Mouse (Mus musculus): Measurements from ENCODE around the gene Tjp3. TPM values are rescaled to one million over a fixed set of nuclear protein-coding genes. Genes with fewer than 3 reads are reported as not detected.

Tjp3 gene
- polyA plus RNA-seq, 1 experiment from 2014 or later: 4.7 TPM

GRCm38 (mm10) chr10:81313581-81313980 is 22.2 kb upstream of the Tjp3 start:
- Histone ChIP-seq H3K9ac (ENCODE audit: low read length) (no peak overlapping the region), H3K9me3 (replicated peaks; ENCODE audit: control insufficient read depth, low read length) (no peaks in the 10 kb centered on the region), H3K27me3 (ENCODE audit: control insufficient read depth, insufficient read depth, low read length) (no peaks in the 10 kb centered on the region), H3K4me1 (ENCODE audit: control insufficient read depth, insufficient read depth, low read length) (peaks cover 6% of the 10 kb centered on the region), H3K4me3 (ENCODE audit: low read length) (no peak overlapping the region), H3K27ac (ENCODE audit: low read length) (no peak overlapping the region), H3K36me3 (ENCODE audit: control insufficient read depth, insufficient read depth) (peaks cover 43% of the 10 kb centered on the region), H3K4me2 (ENCODE audit: low read depth, low read length) (no peak overlapping the region)
- WGBS: 96% methylated on average over 13 of the region's 13 CpGs
- ATAC-seq (replicated peaks; ENCODE audit: extremely low read depth, insufficient read depth, low FRiP score): no peak

GRCm38 (mm10) chr10:81309571-81309970 is 18.2 kb upstream of the Tjp3 start:
- peaks cover 51% of the 10 kb centered on the region for H3K36me3 ChIP-seq (ENCODE audit: control insufficient read depth, insufficient read depth)
- no peak overlapping the region for H3K4me3 ChIP-seq (ENCODE audit: low read length)
- no peak overlapping the region for H3K9ac ChIP-seq (ENCODE audit: low read length)
- H3K4me2 ChIP-seq (ENCODE audit: low read depth, low read length): no peak overlapping the region
- H3K4me1 ChIP-seq (ENCODE audit: control insufficient read depth, insufficient read depth, low read length): peaks cover 1% of the 10 kb centered on the region; the same call in 1 of the 2 replicates
- no peaks in the 10 kb centered on the region for H3K9me3 ChIP-seq (replicated peaks; ENCODE audit: control insufficient read depth, low read length)
- no peak for ATAC-seq (replicated peaks; ENCODE audit: extremely low read depth, insufficient read depth, low FRiP score)
- H3K27ac ChIP-seq (ENCODE audit: low read length): no peak overlapping the region
- 83% methylated on average over 5 of the region's 5 CpGs for WGBS
- no peaks in the 10 kb centered on the region for H3K27me3 ChIP-seq (ENCODE audit: control insufficient read depth, insufficient read depth, low read length)

GRCm38 (mm10) chr10:81306837-81307682 is 15.7 kb upstream of the Tjp3 start:
- no peak overlapping the region for H3K27ac ChIP-seq (ENCODE audit: low read length)

GRCm38 (mm10) chr10:81306173-81306668 is 14.8 kb upstream of the Tjp3 start:
- no peak overlapping the region for H3K4me3 ChIP-seq (ENCODE audit: low read length)
- no peaks in the 10 kb centered on the region for H3K9me3 ChIP-seq (replicated peaks; ENCODE audit: control insufficient read depth, low read length)
- no peaks in the 10 kb centered on the region for H3K27me3 ChIP-seq (ENCODE audit: control insufficient read depth, insufficient read depth, low read length)
- no peak overlapping the region for H3K27ac ChIP-seq (ENCODE audit: low read length)
- H3K9ac ChIP-seq (ENCODE audit: low read length): no peak overlapping the region
- H3K4me2 ChIP-seq (ENCODE audit: low read depth, low read length): no peak overlapping the region
- H3K36me3 ChIP-seq (ENCODE audit: control insufficient read depth, insufficient read depth): peaks cover 35% of the 10 kb centered on the region
- no peak for ATAC-seq (replicated peaks; ENCODE audit: extremely low read depth, insufficient read depth, low FRiP score)
- H3K4me1 ChIP-seq (ENCODE audit: control insufficient read depth, insufficient read depth, low read length): peaks cover 25% of the 10 kb centered on the region
- 89% methylated on average over 12 of the region's 12 CpGs for WGBS

More at GRCm38 (mm10) chr10:81306837-81307682, 15.7 kb upstream of the Tjp3 start:
- Histone ChIP-seq H3K27me3 (ENCODE audit: control insufficient read depth, insufficient read depth, low read length) (no peaks in the 10 kb centered on the region), H3K4me1 (ENCODE audit: control insufficient read depth, insufficient read depth, low read length) (peaks cover 24% of the 10 kb centered on the region), H3K4me2 (ENCODE audit: low read depth, low read length) (no peak overlapping the region), H3K4me3 (ENCODE audit: low read length) (no peak overlapping the region), H3K36me3 (ENCODE audit: control insufficient read depth, insufficient read depth) (peaks cover 38% of the 10 kb centered on the region), H3K9me3 (replicated peaks; ENCODE audit: control insufficient read depth, low read length) (no peaks in the 10 kb centered on the region), H3K9ac (ENCODE audit: low read length) (no peak overlapping the region)
- ATAC-seq (replicated peaks; ENCODE audit: extremely low read depth, insufficient read depth, low FRiP score): no peak
- WGBS: 92% methylated on average over 21 of the region's 21 CpGs

- no peaks in the 10 kb centered on the region for H3K9me3 ChIP-seq (replicated peaks; ENCODE audit: control insufficient read depth, low read length)
- H3K9ac ChIP-seq (ENCODE audit: low read length): no peak overlapping the region
- H3K27ac ChIP-seq (ENCODE audit: low read length): no peak overlapping the region
- H3K4me2 ChIP-seq (ENCODE audit: low read depth, low read length): no peak overlapping the region
- no peak for ATAC-seq (replicated peaks; ENCODE audit: extremely low read depth, insufficient read depth, low FRiP score)
- H3K36me3 ChIP-seq (ENCODE audit: control insufficient read depth, insufficient read depth): peaks cover 30% of the 10 kb centered on the region
- no peaks in the 10 kb centered on the region for H3K27me3 ChIP-seq (ENCODE audit: control insufficient read depth, insufficient read depth, low read length)
- H3K4me1 ChIP-seq (ENCODE audit: control insufficient read depth, insufficient read depth, low read length): peaks cover 31% of the 10 kb centered on the region
- no peak overlapping the region for H3K4me3 ChIP-seq (ENCODE audit: low read length)
- 95% methylated on average over 14 of the region's 14 CpGs for WGBS
Observed at GRCm38 (mm10) chr10:81305663-81306062, 14.3 kb upstream of the Tjp3 start.

- WGBS: 24% methylated on average over 7 of the region's 9 CpGs
- Histone ChIP-seq H3K27ac (ENCODE audit: low read length) (no peak overlapping the region), H3K4me2 (ENCODE audit: low read depth, low read length) (no peak overlapping the region), H3K36me3 (ENCODE audit: control insufficient read depth, insufficient read depth) (peaks cover 29% of the 10 kb centered on the region), H3K4me1 (ENCODE audit: control insufficient read depth, insufficient read depth, low read length) (peaks cover 40% of the 10 kb centered on the region), H3K9me3 (replicated peaks; ENCODE audit: control insufficient read depth, low read length) (no peaks in the 10 kb centered on the region), H3K9ac (ENCODE audit: low read length) (no peak overlapping the region), H3K4me3 (ENCODE audit: low read length) (no peak overlapping the region), H3K27me3 (ENCODE audit: control insufficient read depth, insufficient read depth, low read length) (no peaks in the 10 kb centered on the region)
- ATAC-seq (replicated peaks; ENCODE audit: extremely low read depth, insufficient read depth, low FRiP score): no peak
Observed at GRCm38 (mm10) chr10:81304597-81305238, 13.3 kb upstream of the Tjp3 start.

GRCm38 (mm10) chr10:81303761-81304160 is 12.4 kb upstream of the Tjp3 start:
- no peaks in the 10 kb centered on the region for H3K27me3 ChIP-seq (ENCODE audit: control insufficient read depth, insufficient read depth, low read length)
- H3K9ac ChIP-seq (ENCODE audit: low read length): no peak overlapping the region
- H3K27ac ChIP-seq (ENCODE audit: low read length): peak overlapping the region; percentile 49; the same call in 1 of the 2 replicates
- H3K36me3 ChIP-seq (ENCODE audit: control insufficient read depth, insufficient read depth): peaks cover 21% of the 10 kb centered on the region
- 64% methylated on average over 7 of the region's 7 CpGs for WGBS
- peaks cover 50% of the 10 kb centered on the region for H3K4me1 ChIP-seq (ENCODE audit: control insufficient read depth, insufficient read depth, low read length)
- H3K4me3 ChIP-seq (ENCODE audit: low read length): no peak overlapping the region
- 0 out of 2 replicates have a peak overlapping the region, but pooled peaks have one; percentile 26 for H3K4me2 ChIP-seq (ENCODE audit: low read depth, low read length)
- no peak for ATAC-seq (replicated peaks; ENCODE audit: extremely low read depth, insufficient read depth, low FRiP score)
- no peaks in the 10 kb centered on the region for H3K9me3 ChIP-seq (replicated peaks; ENCODE audit: control insufficient read depth, low read length)

GRCm38 (mm10) chr10:81303258-81303657 is 11.9 kb upstream of the Tjp3 start:
- H3K9me3 ChIP-seq (replicated peaks; ENCODE audit: control insufficient read depth, low read length): no peaks in the 10 kb centered on the region

GRCm38 (mm10) chr10:81302781-81303218 is 11.4 kb upstream of the Tjp3 start:
- peaks cover 15% of the 10 kb centered on the region for H3K36me3 ChIP-seq (ENCODE audit: control insufficient read depth, insufficient read depth)
- H3K9me3 ChIP-seq (replicated peaks; ENCODE audit: control insufficient read depth, low read length): no peaks in the 10 kb centered on the region
- 23% methylated on average over 14 of the region's 14 CpGs for WGBS
- H3K27me3 ChIP-seq (ENCODE audit: control insufficient read depth, insufficient read depth, low read length): no peaks in the 10 kb centered on the region
- H3K4me2 ChIP-seq (ENCODE audit: low read depth, low read length): peak overlapping the region; percentile 26
- peak overlapping the region; percentile 49 for H3K27ac ChIP-seq (ENCODE audit: low read length)
- ATAC-seq (replicated peaks; ENCODE audit: extremely low read depth, insufficient read depth, low FRiP score): 0 out of 2 replicates have a peak, but pooled peaks have one; percentile 12
- no peak overlapping the region for H3K4me3 ChIP-seq (ENCODE audit: low read length)
- H3K9ac ChIP-seq (ENCODE audit: low read length): peak overlapping the region; percentile 45
- H3K4me1 ChIP-seq (ENCODE audit: control insufficient read depth, insufficient read depth, low read length): peaks cover 59% of the 10 kb centered on the region

More at GRCm38 (mm10) chr10:81303258-81303657, 11.9 kb upstream of the Tjp3 start:
- Histone ChIP-seq H3K4me1 (ENCODE audit: control insufficient read depth, insufficient read depth, low read length) (peaks cover 55% of the 10 kb centered on the region), H3K9ac (ENCODE audit: low read length) (peak overlapping the region; percentile 45), H3K4me2 (ENCODE audit: low read depth, low read length) (peak overlapping the region; percentile 26), H3K4me3 (ENCODE audit: low read length) (no peak overlapping the region), H3K36me3 (ENCODE audit: control insufficient read depth, insufficient read depth) (peaks cover 20% of the 10 kb centered on the region), H3K27ac (ENCODE audit: low read length) (peak overlapping the region; percentile 49), H3K27me3 (ENCODE audit: control insufficient read depth, insufficient read depth, low read length) (no peaks in the 10 kb centered on the region)
- ATAC-seq (replicated peaks; ENCODE audit: extremely low read depth, insufficient read depth, low FRiP score): no peak
- WGBS: 51% methylated on average over 10 of the region's 10 CpGs

Measured in heart, embryonic 16.5 days (tissue).